Mouse (Mus musculus) adipose tissue, adult 10 weeks (tissue): ENCODE measurements around the gene Snx21. TPM values are rescaled to one million over a fixed set of nuclear protein-coding genes. Genes with fewer than 3 reads are reported as not detected.

Experiments
- polyA plus RNA-seq: library from polyadenylated mRNA; stranded (reverse); fragments of 350-450 nt; fragmentation: Illumina TruSeq; extraction: RNeasy Lipid Tissue Mini Kit (QIAGEN cat#74804); gene quantifications from one replicate; pipeline ENCODE4 v1.2.3, GENCODE M21; 2014; ENCODE audit warnings: low read depth, low replicate concordance

Gene Snx21
- polyA plus RNA-seq: 18.3 TPM

GRCm38 (mm10) chr2:164785481-164786387 is at the start of gene Snx21:
Snx21 (plus strand) TSS chr2:164785823.

GRCm38 (mm10) chr2:164745843-164746479 is 39.7 kb upstream of the Snx21 start, which contains the start of the genes Wfdc3 and Dnttip1:
Wfdc3 (minus strand) TSS chr2:164745931.
Dnttip1 (plus strand) TSS chr2:164745983.

GRCm38 (mm10) chr2:164769258-164770037 is 16.2 kb upstream of the Snx21 start, which contains the start of gene Ube2c:
Ube2c (plus strand) TSS chr2:164769898.

GRCm38 (mm10) chr2:164779481-164780086 is 6.0 kb upstream of the Snx21 start, which contains the start of gene Tnnc2:
Tnnc2 (minus strand) TSS chr2:164779967.

GRCm38 (mm10) chr2:164804533-164805331 is 19.1 kb downstream of the Snx21 start, which contains the start of the genes Acot8 and Zswim3:
Acot8 (minus strand) TSS chr2:164804882.
Zswim3 (plus strand) TSS chr2:164805098.

GRCm38 (mm10) chr2:164822636-164823165 is 37.1 kb downstream of the Snx21 start, which contains the start of gene Zswim1:
Zswim1 (plus strand) TSS chr2:164822686.

GRCm38 (mm10) chr2:164828437-164828836 is 42.8 kb downstream of the Snx21 start, which contains the start of gene Spata25:
Spata25 (minus strand) TSS chr2:164828537.

GRCm38 (mm10) chr2:164832748-164833301 is 47.2 kb downstream of the Snx21 start, which contains the start of gene Ctsa:
Ctsa (plus strand) TSS chr2:164832873.

GRCm38 (mm10) chr2:164833314-164833959 is 47.8 kb downstream of the Snx21 start, which contains the start of gene Neurl2:
Neurl2 (minus strand) TSS chr2:164833456.

Other genes starting within 250 kb of the Snx21 start
- gene Wfdc2, start 223.4 kb upstream of the Snx21 start, polyA plus RNA-seq: 15.2 TPM
- gene Spint3, start 212.4 kb upstream of the Snx21 start, polyA plus RNA-seq: 240 TPM
- gene Wfdc6a, start 200.4 kb upstream of the Snx21 start, polyA plus RNA-seq: 118 TPM
- gene Eppin, start 192.2 kb upstream of the Snx21 start, polyA plus RNA-seq: 285 TPM
- 215 TPM for gene Wfdc6b, start 172.3 kb upstream of the Snx21 start, polyA plus RNA-seq
- 244 TPM for gene Wfdc8, start 172.2 kb upstream of the Snx21 start, polyA plus RNA-seq
- gene Wfdc16, start 147.0 kb upstream of the Snx21 start, polyA plus RNA-seq: 298 TPM
- 2,863 TPM for gene Wfdc10, start 129.8 kb upstream of the Snx21 start, polyA plus RNA-seq
- gene Wfdc9, start 129.2 kb upstream of the Snx21 start, polyA plus RNA-seq: 297 TPM
- gene Wfdc11, start 111.7 kb upstream of the Snx21 start, polyA plus RNA-seq: 41.2 TPM
- gene Wfdc13, start 100.7 kb upstream of the Snx21 start, polyA plus RNA-seq: 775 TPM
- 1,086 TPM for gene Spint4, start 87.3 kb upstream of the Snx21 start, polyA plus RNA-seq
- 379 TPM for gene Spint5, start 70.5 kb upstream of the Snx21 start, polyA plus RNA-seq
- gene Wfdc3, start 39.9 kb upstream of the Snx21 start, polyA plus RNA-seq: 12.2 TPM
- gene Dnttip1, start 39.8 kb upstream of the Snx21 start, polyA plus RNA-seq: 26.0 TPM
- gene Ube2c, start 15.9 kb upstream of the Snx21 start, polyA plus RNA-seq: 5.0 TPM
- 1.0 TPM for gene Tnnc2, start 5.9 kb upstream of the Snx21 start, polyA plus RNA-seq
- gene Acot8, start 19.1 kb downstream of the Snx21 start, polyA plus RNA-seq: 19.6 TPM
- gene Zswim3, start 19.3 kb downstream of the Snx21 start, polyA plus RNA-seq: 4.2 TPM
- gene Zswim1, start 36.9 kb downstream of the Snx21 start, polyA plus RNA-seq: 8.6 TPM
- 1.6 TPM for gene Spata25, start 42.7 kb downstream of the Snx21 start, polyA plus RNA-seq
- 142 TPM for gene Ctsa, start 47.0 kb downstream of the Snx21 start, polyA plus RNA-seq
- 3.0 TPM for gene Neurl2, start 47.6 kb downstream of the Snx21 start, polyA plus RNA-seq
- gene Pltp, start 71.9 kb downstream of the Snx21 start, polyA plus RNA-seq: 169 TPM
- 38.8 TPM for gene Pcif1, start 93.5 kb downstream of the Snx21 start, polyA plus RNA-seq
- gene Zfp335, start 125.9 kb downstream of the Snx21 start, polyA plus RNA-seq: 11.1 TPM
- gene Mmp9, start 155.0 kb downstream of the Snx21 start, polyA plus RNA-seq: 9.1 TPM
- 1.6 TPM for gene Slc12a5, start 175.0 kb downstream of the Snx21 start, polyA plus RNA-seq
- 23.6 TPM for gene Ncoa5, start 249.0 kb downstream of the Snx21 start, polyA plus RNA-seq